Mouse (Mus musculus) heart, postnatal 4 days (tissue): ENCODE measurements around the gene Kcnma1. TPM values are rescaled to one million over a fixed set of nuclear protein-coding genes. Genes with fewer than 3 reads are reported as not detected.

Source experiments
- DNase-seq: peaks from one replicate; pipeline ENCODE4 v3.0.0; 2021
- total RNA-seq, 2 experiments: library from RNA; stranded (reverse); gene quantifications; 2 replicates each; pipeline ENCODE4 v1.2.3; 2021

Kcnma1 gene
- total RNA-seq, 2 experiments from 2014 or later = 0.43 to 0.48 TPM

- DNase-seq = peak; percentile 22
These were observed 334.9 kb downstream of the Kcnma1 start for GRCm38 (mm10) chr14:23679378-23679777.

- DNase-seq = no peak
These were observed 347.9 kb downstream of the Kcnma1 start for GRCm38 (mm10) chr14:23666420-23666819.

- no peak for DNase-seq
These were observed 362.6 kb downstream of the Kcnma1 start for GRCm38 (mm10) chr14:23651682-23652081.

DNA sequence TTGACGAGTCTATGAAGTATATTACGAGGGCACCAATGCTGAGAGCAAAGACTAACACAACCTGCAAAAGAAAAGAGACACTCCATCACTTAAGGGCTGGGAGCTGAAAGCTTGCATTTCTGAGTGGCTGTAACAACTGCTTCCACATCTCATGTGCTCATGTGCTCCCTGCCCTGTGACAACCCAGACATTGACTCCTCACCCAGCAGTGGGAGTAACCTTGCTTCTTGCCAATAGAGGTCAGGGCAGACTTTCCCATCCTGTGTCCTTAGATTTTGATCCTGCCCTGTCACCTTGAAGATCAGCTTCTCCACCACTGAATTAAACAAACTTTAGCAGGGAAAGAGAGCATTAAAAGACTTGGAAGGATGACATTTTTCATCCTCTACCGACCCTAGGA is 364.2 kb downstream of the Kcnma1 start:
- no peak for DNase-seq

GRCm38 (mm10) chr14:23645361-23646063 is 368.8 kb downstream of the Kcnma1 start:
- DNase-seq = no peak

GRCm38 (mm10) chr14:23643162-23643561 is 371.1 kb downstream of the Kcnma1 start:
- DNase-seq = no peak

DNA sequence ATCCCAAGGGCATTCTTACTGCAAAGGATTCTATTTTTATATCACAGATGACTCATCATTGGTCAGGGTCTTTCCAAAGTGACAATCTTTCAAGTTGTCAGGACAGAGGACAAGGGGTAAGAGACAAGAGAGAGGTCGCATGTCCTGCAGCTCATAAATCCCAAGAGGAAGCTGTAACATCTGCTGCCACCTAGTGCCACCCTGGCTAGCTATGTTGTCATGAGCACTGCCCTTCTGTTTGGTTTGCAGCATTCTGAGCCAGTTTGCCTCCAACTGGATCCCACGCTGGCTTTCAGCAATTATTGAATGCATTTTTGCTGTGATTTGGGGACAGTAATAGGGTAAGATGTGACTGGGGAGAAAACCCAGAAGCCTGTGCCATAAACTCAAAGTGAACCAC is 373.6 kb downstream of the Kcnma1 start:
- DNase-seq = peak; percentile 43

DNA sequence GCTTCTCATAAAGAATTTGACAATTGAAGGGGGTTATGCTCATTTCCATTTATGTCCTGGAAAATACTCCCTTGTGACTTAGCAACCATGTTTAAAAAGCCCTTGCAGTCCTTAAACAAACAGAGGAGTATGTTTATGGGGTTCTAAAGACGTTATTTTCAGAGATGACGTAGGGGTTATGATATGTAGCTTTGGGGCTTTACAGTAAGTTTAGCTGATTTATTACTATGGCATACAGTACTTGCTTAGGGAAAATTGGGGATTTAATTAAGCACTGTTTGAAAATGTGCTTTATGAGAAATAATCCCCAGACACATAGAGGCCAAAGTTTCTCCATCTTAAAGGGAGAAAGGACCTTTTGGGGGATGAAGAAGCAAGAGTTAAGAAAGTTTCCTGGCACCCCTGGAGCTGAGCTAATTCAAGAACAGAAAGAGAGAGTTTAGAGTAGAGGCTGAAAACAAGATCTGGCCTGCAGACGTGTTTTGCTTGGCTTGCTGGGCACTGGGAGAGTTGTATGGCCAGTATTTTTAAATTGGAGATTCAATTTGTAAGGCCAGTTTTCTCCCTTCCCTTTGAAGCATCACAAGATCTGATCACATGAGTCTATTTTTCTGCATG is 376.1 kb downstream of the Kcnma1 start:
- peak; percentile 6 for DNase-seq

DNA sequence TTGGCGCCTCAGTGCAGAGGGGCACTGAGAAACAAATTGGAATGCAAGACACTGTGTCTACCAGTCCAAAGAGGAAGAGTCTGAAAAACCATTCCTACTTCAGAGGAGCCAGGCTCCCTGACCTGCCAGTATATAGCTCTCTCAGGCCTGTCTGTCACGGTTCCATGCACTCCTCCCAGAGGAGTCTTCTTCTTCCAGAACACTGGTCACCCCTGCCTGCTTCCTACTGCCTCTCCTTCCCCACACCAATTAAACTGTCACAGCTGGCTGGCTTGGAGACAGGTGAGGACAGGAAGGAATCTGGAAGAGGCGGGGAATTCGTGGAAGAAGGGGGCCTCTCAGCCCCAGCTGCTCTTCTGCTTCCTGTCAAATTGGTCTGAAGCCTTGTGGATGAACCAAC is 378.4 kb downstream of the Kcnma1 start:
- no peak for DNase-seq

- DNase-seq = no peak
These were observed 381.2 kb downstream of the Kcnma1 start for GRCm38 (mm10) chr14:23633011-23633595.

GRCm38 (mm10) chr14:23626925-23627324 is 387.4 kb downstream of the Kcnma1 start:
- no peak for DNase-seq

DNA sequence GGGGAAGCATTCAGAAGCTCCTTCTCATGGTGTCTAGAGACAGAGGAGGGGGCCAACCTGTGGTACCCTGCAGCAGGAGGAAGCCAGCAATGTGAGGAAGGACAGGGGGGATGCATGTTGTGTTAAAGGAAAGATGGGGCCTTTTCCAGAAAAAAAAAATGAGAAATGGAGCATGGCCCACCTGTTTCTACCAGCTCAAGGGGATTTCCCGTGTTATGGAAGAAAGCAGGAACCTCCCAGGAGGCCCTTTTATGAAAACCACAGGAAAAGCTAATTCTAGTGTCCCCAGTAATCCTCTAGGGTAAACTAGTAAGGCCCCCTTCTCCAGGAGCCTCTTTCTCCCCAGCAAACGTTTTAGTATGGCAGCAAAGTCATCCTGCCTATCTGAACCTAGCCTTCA is 388.2 kb downstream of the Kcnma1 start:
- no peak for DNase-seq

DNA sequence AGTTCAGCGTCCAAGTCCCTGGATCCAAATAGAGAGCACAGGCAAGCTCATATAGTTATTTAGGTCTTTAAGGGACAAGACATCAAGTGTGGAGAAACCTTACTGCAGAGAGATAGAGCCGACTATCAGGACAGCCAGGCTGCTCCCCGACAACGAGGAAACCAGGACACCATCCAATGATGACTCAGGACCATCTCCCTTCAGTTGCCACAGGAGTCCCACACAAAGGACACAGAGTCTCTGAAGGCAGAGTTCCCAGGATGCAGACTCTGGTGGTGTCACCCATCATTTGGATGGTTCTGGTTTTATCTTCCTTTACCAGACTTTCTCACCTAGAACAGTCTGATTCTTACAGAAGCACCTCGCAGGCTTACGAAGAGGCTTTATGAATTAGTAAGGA is 388.9 kb downstream of the Kcnma1 start:
- DNase-seq = no peak

DNA sequence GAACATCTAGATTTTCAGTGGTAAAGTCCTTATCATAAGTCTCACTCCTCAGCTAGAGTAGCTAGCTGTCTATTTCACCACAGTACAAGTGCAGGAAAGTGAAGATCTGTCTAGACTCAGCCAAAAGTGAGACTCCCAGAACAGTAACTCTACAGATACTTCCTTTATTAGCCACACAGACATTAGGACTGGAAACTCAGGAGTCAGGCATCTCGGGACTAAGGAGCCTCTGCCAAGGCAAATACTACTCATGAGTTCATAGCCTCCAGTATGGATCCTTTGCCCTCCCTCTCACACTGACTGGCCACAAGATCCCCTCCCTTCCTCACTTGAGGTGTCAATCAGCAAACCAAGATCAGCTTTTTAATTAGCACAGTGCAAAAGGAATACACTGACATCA is 389.8 kb downstream of the Kcnma1 start:
- no peak for DNase-seq

DNA sequence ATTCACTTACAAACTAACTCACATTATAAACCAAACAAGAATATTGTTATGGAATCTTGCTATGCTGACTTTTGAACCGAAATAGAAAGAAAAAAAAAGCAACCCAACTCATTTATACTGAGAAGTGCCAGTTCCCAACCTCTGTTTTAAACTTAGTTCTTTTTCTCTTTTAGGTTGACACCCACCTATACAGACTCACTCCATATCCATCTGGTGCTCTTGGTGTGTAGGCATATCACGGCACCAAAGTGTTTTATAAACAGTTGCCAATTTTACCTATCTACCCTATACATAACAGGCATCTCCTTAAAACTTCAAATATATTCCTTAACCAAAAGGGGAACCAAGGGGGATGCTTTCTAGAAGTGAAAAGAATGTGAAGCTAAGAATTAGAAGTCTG is 393.6 kb downstream of the Kcnma1 start:
- DNase-seq = no peak

DNA sequence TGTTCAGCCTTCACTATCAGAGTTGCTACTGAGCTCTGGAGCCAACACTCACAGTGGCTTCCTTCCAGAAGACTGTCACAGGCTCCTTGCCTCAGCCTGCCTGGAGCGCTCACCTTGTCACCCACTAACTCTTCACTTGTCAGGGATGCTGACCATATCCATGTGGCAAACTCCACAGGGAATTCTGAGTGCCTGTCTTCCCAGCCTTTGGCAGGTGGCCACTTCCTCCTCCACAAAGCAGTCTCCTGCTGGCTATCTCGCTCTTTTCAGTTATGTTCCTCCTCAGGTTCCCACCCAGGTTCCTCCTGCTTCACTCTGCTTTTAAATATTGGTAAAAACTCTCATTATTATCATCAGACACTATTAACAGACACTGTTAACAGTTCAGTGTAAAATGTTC is 395.3 kb downstream of the Kcnma1 start:
- DNase-seq = no peak

- DNase-seq = no peak
These were observed 396.2 kb downstream of the Kcnma1 start for GRCm38 (mm10) chr14:23618081-23618480.

DNA sequence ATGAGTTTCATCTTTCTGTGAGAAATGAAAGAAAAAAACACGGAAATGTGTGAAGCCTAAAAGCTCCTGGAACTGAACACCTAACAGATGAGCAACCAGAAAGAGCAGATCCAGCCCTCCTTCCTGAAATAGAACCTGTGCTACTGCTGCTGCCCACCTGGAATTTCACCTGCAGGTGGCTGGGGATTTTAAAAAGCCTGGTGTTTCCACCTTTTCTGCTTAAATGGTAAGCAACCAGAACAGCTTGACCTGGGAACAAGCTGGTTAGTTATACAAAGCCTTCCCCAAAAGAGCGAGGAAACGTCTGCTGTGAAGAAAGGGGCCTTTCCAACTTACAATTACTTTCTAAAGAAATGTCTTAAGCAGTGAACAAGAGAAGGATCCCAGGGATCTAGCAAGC is 404.2 kb downstream of the Kcnma1 start:
- DNase-seq = no peak

DNA sequence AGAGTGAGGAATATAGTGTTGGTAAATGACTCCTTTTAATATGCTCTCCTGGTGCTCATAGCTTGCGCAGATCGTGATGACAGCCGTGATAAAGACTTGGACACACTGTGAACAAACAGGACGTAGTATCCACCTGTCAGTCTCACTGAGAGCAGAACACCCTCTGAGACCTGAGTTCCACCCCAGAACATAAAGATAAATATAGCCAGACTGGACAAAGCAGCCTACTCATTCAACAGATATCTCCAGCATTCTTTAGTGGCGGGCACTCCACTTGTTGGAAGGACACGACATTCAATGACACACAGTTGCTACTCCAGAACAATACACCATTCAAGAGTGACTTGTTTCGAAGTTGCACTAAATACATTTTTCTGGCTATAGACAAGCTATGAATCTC is 408.6 kb downstream of the Kcnma1 start:
- DNase-seq = peak; percentile 8

- DNase-seq = no peak
These were observed 411.4 kb downstream of the Kcnma1 start for GRCm38 (mm10) chr14:23602937-23603336.

- DNase-seq = no peak
These were observed 412.2 kb downstream of the Kcnma1 start for GRCm38 (mm10) chr14:23602054-23602453.

GRCm38 (mm10) chr14:23594629-23595028 is 419.7 kb downstream of the Kcnma1 start:
- DNase-seq = no peak

DNA sequence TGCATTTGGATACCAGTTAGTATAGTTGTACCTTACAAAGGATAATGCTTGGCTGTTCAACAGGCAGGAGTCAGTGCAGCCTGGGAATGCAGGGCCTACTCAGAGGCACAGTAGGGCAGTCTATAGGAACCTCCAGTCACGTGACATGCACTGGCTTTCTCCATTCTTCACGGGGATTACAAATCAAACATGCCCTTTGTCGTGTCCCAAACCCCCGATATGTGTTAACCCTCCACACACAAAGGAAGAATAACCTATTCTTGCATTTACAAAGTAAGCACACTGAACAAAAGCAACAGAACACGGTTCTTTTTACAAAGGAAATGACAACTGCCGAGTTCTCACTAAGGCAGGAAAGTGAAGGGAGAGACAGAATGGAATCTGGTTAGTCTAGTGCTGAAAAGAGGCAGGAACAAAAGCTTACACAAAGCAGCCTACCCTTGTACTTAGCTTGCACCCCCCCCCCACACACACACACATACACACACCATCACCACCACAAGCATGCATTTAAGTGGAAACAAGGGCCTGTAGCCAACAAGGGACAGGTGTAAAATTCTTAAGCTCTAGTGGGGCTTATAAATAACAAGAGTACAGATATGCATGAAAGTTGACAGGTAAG is 421.4 kb downstream of the Kcnma1 start:
- DNase-seq = no peak
